Mouse (Mus musculus) A20 (cell line): Measurements from ENCODE around the gene Adamts7.
A peak's percentile ranks its signal among the peaks of the same experiment; 100 is the strongest.

Source experiments
- DNase-seq: peaks from one replicate; pipeline ENCODE4 v3.0.0-alpha.2; 2011; ENCODE audit warnings: low read depth, low spot score

Adamts7 gene

GRCm38 (mm10) chr9:90162926-90163748 lies at the start of gene Adamts7:
Gene Adamts7 (plus strand): TSS chr9:90163069.
- no peak for DNase-seq

GRCm38 (mm10) chr9:90113151-90113550 lies 49.7 kb upstream of the Adamts7 start:
- DNase-seq, result peak; percentile 37

- DNase-seq, result peak; percentile 94
Observed at GRCm38 (mm10) chr9:90113651-90114566, 49.0 kb upstream of the Adamts7 start.

- DNase-seq, result peak; percentile 97
Observed at GRCm38 (mm10) chr9:90114567-90115307, 48.1 kb upstream of the Adamts7 start, which contains the start of gene Morf4l1. Gene Morf4l1 (minus strand): TSS chr9:90114774.

- DNase-seq, result no peak
Observed at GRCm38 (mm10) chr9:90115308-90115700, 47.6 kb upstream of the Adamts7 start.

DNA sequence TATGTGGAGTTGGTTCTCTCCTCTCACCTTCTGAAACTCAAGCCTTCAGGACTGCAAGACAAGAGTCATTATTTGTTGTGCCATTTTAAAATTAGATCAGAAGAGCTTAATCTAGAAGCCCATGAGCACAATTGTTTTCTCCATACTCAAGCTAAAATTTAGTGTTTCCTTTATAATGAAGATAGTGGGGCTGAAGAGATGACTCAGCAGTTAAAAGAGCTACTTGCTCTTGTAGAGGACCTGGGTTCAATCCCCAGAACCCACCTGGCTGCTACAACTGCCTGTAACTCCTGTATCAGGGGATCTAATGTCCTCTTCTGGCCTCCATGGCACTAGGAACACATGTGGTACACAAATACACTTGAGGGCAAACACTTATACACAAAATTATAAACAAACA lies 45.6 kb upstream of the Adamts7 start:
- DNase-seq, result no peak

DNA sequence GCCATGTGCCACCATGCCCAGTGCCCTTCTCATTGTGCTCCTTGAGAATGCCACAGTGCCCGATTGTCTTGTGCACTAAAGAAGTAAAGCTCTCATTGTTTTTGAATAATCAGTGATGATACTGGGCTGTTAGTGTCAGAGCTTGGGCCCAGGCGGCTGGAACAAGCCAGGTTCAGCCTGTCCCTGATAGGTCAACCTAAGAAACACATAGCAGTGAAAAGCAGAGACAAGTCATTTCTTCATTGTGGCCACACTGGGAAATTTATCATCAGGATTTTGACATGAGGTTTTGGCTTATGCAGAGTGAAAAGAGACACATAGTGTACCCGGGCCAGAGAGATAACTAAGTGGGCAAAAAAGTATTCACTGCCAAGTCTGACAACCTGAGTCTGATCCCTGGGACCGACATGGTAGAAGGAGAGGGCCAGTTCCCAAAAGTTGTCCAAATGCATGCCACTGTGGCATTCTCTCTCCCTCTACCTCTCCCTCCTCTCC lies 40.6 kb upstream of the Adamts7 start:
- no peak for DNase-seq

- DNase-seq, result no peak
Observed at GRCm38 (mm10) chr9:90124156-90124872, 38.6 kb upstream of the Adamts7 start.

- no peak for DNase-seq
Observed at GRCm38 (mm10) chr9:90124873-90125245, 38.0 kb upstream of the Adamts7 start.

GRCm38 (mm10) chr9:90125416-90126099 lies 37.3 kb upstream of the Adamts7 start:
- DNase-seq, result peak; percentile 53

GRCm38 (mm10) chr9:90126260-90127010 lies 36.4 kb upstream of the Adamts7 start:
- DNase-seq, result peak; percentile 91

GRCm38 (mm10) chr9:90127146-90127545 lies 35.7 kb upstream of the Adamts7 start:
- DNase-seq, result no peak

GRCm38 (mm10) chr9:90128636-90129201 lies 34.1 kb upstream of the Adamts7 start:
- DNase-seq, result no peak

DNA sequence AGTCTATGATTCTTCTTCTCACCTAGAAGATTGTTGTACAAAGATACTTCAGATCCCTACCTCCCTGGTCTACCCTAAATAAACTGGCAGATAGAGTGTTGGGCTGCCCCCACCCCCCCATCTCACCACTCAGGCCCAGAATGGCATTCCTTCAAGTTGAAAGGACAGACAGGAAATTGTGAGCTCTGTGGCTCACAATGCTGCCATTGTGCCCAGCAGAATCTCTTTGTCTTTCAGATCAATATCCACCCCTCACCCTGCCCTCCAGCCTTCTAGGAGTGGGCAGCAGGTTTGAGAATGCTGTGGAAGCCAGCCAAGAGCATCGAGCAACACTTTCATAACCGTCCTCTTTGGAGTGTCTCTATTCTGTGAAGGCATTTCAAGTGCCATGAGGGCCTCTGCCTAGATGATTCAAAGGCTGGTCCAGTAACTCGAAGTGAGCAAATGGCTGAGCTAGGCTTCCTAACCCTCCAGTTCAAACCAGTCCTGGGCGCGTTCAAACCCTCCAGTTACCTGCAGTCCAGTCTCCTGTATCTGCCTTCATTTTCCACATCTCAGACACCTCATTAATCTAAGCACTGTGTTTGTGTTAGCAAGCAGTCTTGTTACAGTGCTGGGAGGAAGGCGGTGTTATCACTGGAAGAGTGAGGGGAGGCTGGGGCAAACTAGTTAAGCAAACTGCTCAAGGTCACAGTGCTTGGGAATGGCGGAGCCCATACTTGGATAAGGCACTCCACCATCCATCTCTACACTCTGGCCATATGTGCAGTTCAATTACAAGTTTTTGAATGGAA lies 29.1 kb upstream of the Adamts7 start:
- DNase-seq, result no peak

DNA sequence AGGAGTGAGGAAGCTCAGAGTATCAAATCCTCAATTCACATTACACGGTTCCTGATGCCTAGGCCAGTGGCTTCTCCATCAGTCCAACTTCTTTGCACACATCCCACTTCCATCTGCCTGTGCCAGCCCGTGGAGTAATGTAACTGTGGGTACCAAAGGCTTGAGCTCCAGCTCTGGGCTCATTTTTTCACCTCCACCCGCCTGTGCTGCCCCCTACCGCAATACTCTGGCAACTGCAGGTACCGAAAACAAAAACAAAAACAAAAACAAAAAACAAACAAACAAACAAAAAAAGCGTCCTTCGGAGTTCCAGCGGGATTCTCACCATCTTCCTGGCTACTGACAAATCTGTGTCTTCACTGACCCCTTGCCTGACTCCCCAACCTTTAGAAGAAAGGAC lies 27.4 kb upstream of the Adamts7 start:
- no peak for DNase-seq

- DNase-seq, result no peak
Observed at GRCm38 (mm10) chr9:90135963-90136677, 26.7 kb upstream of the Adamts7 start.

GRCm38 (mm10) chr9:90136678-90136965 lies 26.2 kb upstream of the Adamts7 start:
- no peak for DNase-seq

DNA sequence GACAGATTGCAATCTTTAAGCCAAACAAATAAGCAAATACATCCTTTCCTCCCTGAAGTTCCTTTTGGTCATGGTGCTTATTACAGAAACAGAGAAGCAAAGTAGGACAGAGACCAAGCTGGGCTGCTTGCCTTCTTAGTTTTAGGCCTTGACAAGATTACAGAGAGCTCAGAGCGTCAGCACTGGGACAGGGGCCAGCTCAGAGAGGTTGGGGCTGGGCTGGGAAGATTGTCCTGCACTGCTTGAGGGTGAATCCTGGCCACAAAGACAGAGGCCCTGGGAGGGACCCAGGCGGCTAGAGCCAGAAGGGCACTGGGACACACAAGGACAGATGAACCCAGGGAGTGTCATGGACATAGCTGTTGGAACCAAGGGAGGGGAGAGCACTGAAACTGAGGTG lies 17.1 kb upstream of the Adamts7 start:
- no peak for DNase-seq
